Mouse (Mus musculus): Measurements from ENCODE around the gene Fam3b. TPM values are rescaled to one million over a fixed set of nuclear protein-coding genes. Genes with fewer than 3 reads are reported as not detected.

Fam3b gene
- total RNA-seq, 2 experiments from 2014 or later, result not detected

Other genes starting within 250 kb of the Fam3b start
- gene Bace2, start 158.1 kb downstream of the Fam3b start, total RNA-seq (2021), result 10 to 100 TPM; 36.4 to 40.2 TPM
- gene Mx1, start 51.9 kb downstream of the Fam3b start, total RNA-seq (2021), result under 1 TPM; 0.25 to 0.74 TPM
- not detected for gene Tmprss2, start 96.4 kb upstream of the Fam3b start, total RNA-seq (2021)
- under 1 TPM; 0.29 to 0.50 TPM for gene Ripk4, start 249.0 kb upstream of the Fam3b start, total RNA-seq (2021)

Data from heart, postnatal 4 days (tissue).